Comparison of ENCODE assay signal across 12 mouse cellular contexts in genomic region chr16:44679082-44679481, GRCm38 (mm10). TPM values are rescaled to one million over a fixed set of nuclear protein-coding genes. Genes with fewer than 3 reads are reported as not detected.
DNase-seq lines count a peak whose midpoint lies in the region; ATAC-seq and TF ChIP-seq lines count a peak whose summit lies in the region.
"Had no signal": no experiment of that assay in that cellular context is flagged by ENCODE, and none has a peak within 500 bp of the region (broad histone marks: within the 10 kb centered on the region; RNA-seq: fewer than 3 reads in every experiment).

No protein-coding gene starts in this region.

- no peak overlapping the region for H3K9ac ChIP-seq in kidney, postnatal 0 days (ENCODE audit: low read depth, low read length)
- no peak overlapping the region for H3K9ac ChIP-seq in hindbrain, embryonic 11.5 days (ENCODE audit: low read depth, low read length)
- no peak overlapping the region for H3K9ac ChIP-seq in neural tube, embryonic 15.5 days (replicated peaks)
- H3K9ac ChIP-seq: heart, embryonic 15.5 days; liver, embryonic 15.5 days had no signal

- 31% methylated on average over 8 of the region's 8 CpGs for WGBS in kidney, postnatal 0 days
- 34% methylated on average over 8 of the region's 8 CpGs for WGBS in hindbrain, embryonic 11.5 days
- 22% methylated on average over 8 of the region's 8 CpGs for WGBS in neural tube, embryonic 15.5 days

- no peaks in the 10 kb centered on the region for H3K27me3 ChIP-seq in kidney, postnatal 0 days (ENCODE audit: insufficient read depth, low read length)
- no peaks in the 10 kb centered on the region for H3K27me3 ChIP-seq in hindbrain, embryonic 11.5 days (ENCODE audit: control insufficient read depth, insufficient read depth, low read length)
- H3K27me3 ChIP-seq in neural tube, embryonic 15.5 days (replicated peaks): no peaks in the 10 kb centered on the region
- H3K27me3 ChIP-seq: heart, embryonic 15.5 days; liver, embryonic 15.5 days had no signal

- H3K4me1 ChIP-seq in kidney, postnatal 0 days (replicated peaks; ENCODE audit: insufficient read depth, low read length): no peaks in the 10 kb centered on the region
- peaks cover 4% of the 10 kb centered on the region for H3K4me1 ChIP-seq in hindbrain, embryonic 11.5 days (replicated peaks; ENCODE audit: control insufficient read depth, insufficient read depth, low read length)
- peaks cover 24% of the 10 kb centered on the region for H3K4me1 ChIP-seq in neural tube, embryonic 15.5 days
- H3K4me1 ChIP-seq: liver, embryonic 15.5 days had no signal

- no peak overlapping the region for H3K27ac ChIP-seq in kidney, postnatal 0 days
- peak overlapping the region; percentile 75 for H3K27ac ChIP-seq in hindbrain, embryonic 11.5 days (ENCODE audit: low read depth, low read length)
- H3K27ac ChIP-seq in neural tube, embryonic 15.5 days (replicated peaks): peak overlapping the region; percentile 68
- no peak overlapping the region for H3K27ac ChIP-seq in layer of hippocampus, adult 2 months
- H3K27ac ChIP-seq: liver, embryonic 15.5 days had no signal

- ATAC-seq in kidney, postnatal 0 days (replicated peaks; ENCODE audit: low FRiP score, low read depth): peak; percentile 43; the same call in 1 of the 2 replicates
- ATAC-seq in hindbrain, embryonic 11.5 days (ENCODE audit: low FRiP score): peak; percentile 88
- ATAC-seq in neural tube, embryonic 15.5 days (ENCODE audit: low FRiP score): peak; percentile 42; the same call in 1 of the 2 replicates
- ATAC-seq: intestine, postnatal 0 days had no signal

- DNase-seq in kidney, postnatal 0 days (ENCODE audit: low spot score): no peak
- DNase-seq in kidney, postnatal 36 days: no peak
- DNase-seq in hindbrain, embryonic 11.5 days (ENCODE audit: low spot score): no peak
- DNase-seq in mesoderm, embryonic 11.5 days (ENCODE audit: low read depth, low spot score): peak; percentile 79
- no peak for DNase-seq in layer of hippocampus, postnatal 25 days (ENCODE audit: extremely low spot score in 1 of 2, low spot score in 1 of 2)
- DNase-seq in thymus, postnatal 14 days: no peak
- no peak for DNase-seq in layer of hippocampus, adult 2 months (ENCODE audit: low spot score in 2 of 2)
- DNase-seq: thymus, adult 18-20 months had no signal

- H3K4me3 ChIP-seq in kidney, postnatal 0 days (replicated peaks; ENCODE audit: low read depth, low read length): no peak overlapping the region
- no peak overlapping the region for H3K4me3 ChIP-seq in hindbrain, embryonic 11.5 days (ENCODE audit: low read depth, low read length)
- peak overlapping the region; percentile 14 for H3K4me3 ChIP-seq in neural tube, embryonic 15.5 days (replicated peaks)
- no peak overlapping the region for H3K4me3 ChIP-seq in layer of hippocampus, adult 2 months
- H3K4me3 ChIP-seq: heart, embryonic 15.5 days; liver, embryonic 15.5 days had no signal

- no peak for TF ChIP-seq CTCF in kidney, postnatal 0 days (IDR thresholded peaks at IDR 0.05; ENCODE audit: low read depth)
- no peak for TF ChIP-seq CTCF in layer of hippocampus, adult 2 months (conservative IDR thresholded peaks at IDR 0.05)

- no peaks in the 10 kb centered on the region for H3K9me3 ChIP-seq in kidney, postnatal 0 days (replicated peaks; ENCODE audit: low read length)
- H3K9me3 ChIP-seq in hindbrain, embryonic 11.5 days (ENCODE audit: control insufficient read depth, low read length): no peaks in the 10 kb centered on the region; the same call in 1 of the 2 replicates
- no peaks in the 10 kb centered on the region for H3K9me3 ChIP-seq in neural tube, embryonic 15.5 days (replicated peaks)
- H3K9me3 ChIP-seq: heart, embryonic 15.5 days; liver, embryonic 15.5 days had no signal

- no peaks in the 10 kb centered on the region for H3K36me3 ChIP-seq in kidney, postnatal 0 days (ENCODE audit: insufficient read depth, low read length)
- no peaks in the 10 kb centered on the region for H3K36me3 ChIP-seq in hindbrain, embryonic 11.5 days (ENCODE audit: control insufficient read depth, insufficient read depth, low read length)
- H3K36me3 ChIP-seq in neural tube, embryonic 15.5 days: peaks cover 4% of the 10 kb centered on the region; the same call in 1 of the 2 replicates
- H3K36me3 ChIP-seq: heart, embryonic 15.5 days; liver, embryonic 15.5 days had no signal

- H3K4me2 ChIP-seq in kidney, postnatal 0 days (ENCODE audit: low read length): peak overlapping the region; percentile 41
- H3K4me2 ChIP-seq in hindbrain, embryonic 11.5 days (replicated peaks; ENCODE audit: low read depth, low read length): no peak overlapping the region; the same call in 1 of the 2 replicates
- peak overlapping the region; percentile 50 for H3K4me2 ChIP-seq in neural tube, embryonic 15.5 days
- H3K4me2 ChIP-seq: heart, embryonic 15.5 days; liver, embryonic 15.5 days had no signal

RNA-seq across cellular contexts. Expression of gene Nepro, which starts 45.0 kb away (rescaled TPM):
- polyA plus RNA-seq in kidney, postnatal 0 days (2015; fragmentation: Nextera tagmentation; extraction: Ambion mirVana): 5.1 and 5.3 TPM in 2 replicates
- 10.6 and 13.1 TPM in 2 replicates for polyA plus RNA-seq in hindbrain, embryonic 11.5 days (2014; fragmentation: Nextera tagmentation; extraction: Ambion mirVana)
- polyA plus RNA-seq in neural tube, embryonic 15.5 days (2015; fragmentation: Nextera tagmentation; extraction: Ambion mirVana): 3.4 and 4.5 TPM in 2 replicates
- total RNA-seq in layer of hippocampus, postnatal 25 days (2021): 1 to 10 TPM; 4.1 to 4.9 TPM
- 1 to 10 TPM; 5.7 to 6.5 TPM for total RNA-seq in layer of hippocampus, adult 2 months (2021)

Comparison
In these comparisons a context has a peak if more than half of its experiments do, and no peak if none do; other contexts are left out.
1. H3K27ac ChIP-seq: peak in hindbrain, embryonic 11.5 days (single experiment) and neural tube, embryonic 15.5 days (single experiment); none in kidney, postnatal 0 days (single experiment) and layer of hippocampus, adult 2 months (single experiment).
2. Peak in every context shown above with its lines, with median percentiles within 50 percentile points of each other: ATAC-seq.